Mouse (Mus musculus) right cerebral cortex, postnatal 10 days (tissue): ENCODE data around the gene Gm3854.

Source experiments
- DNase-seq, 2 experiments: peaks; one replicate each; pipeline ENCODE4 v3.0.0; 2021; ENCODE audit warnings: low spot score in 2 of 2

Gene Gm3854

GRCm38 (mm10) chr7:6386995-6387394 lies 43.4 kb downstream of the Gm3854 start:
- DNase-seq, result peak; percentile 50 to 71

- DNase-seq, result no peak
Observed at GRCm38 (mm10) chr7:6388971-6389370, 45.4 kb downstream of the Gm3854 start.

GRCm38 (mm10) chr7:6389449-6389848 lies 45.9 kb downstream of the Gm3854 start:
- DNase-seq, result no peak

- DNase-seq, result peak; percentile 74 to 85
Observed at GRCm38 (mm10) chr7:6397996-6398975, 54.7 kb downstream of the Gm3854 start, which contains the start of gene Smim17. Gene Smim17, plus strand, starts transcription at chr7:6398715.
